Mouse (Mus musculus) forebrain, postnatal 0 days (tissue): ENCODE results near the gene Zfp964. TPM values are rescaled to one million over a fixed set of nuclear protein-coding genes. Genes with fewer than 3 reads are reported as not detected.
"Not testable (repeated sequence)": the region's sequence is repeated elsewhere in the genome, so short reads cannot be mapped to it uniquely, and the experiment has no call there.

Experiments used
- ATAC-seq: fragments of 200-750 bp; cut with Nextera tagmentation; 2 replicates; pipeline ENCODE4 v1.8.0; 2017; ENCODE audit warnings: mild to moderate bottlenecking, moderate library complexity
- DNase-seq: peaks from one replicate; pipeline ENCODE4 v3.0.0-alpha.2; 2015
- H3K27ac ChIP-seq: fragments of 300-500 bp; sonication (generic); 2 replicates; pipeline ENCODE4 v1.5.1; 2014; ENCODE audit warnings: low read depth, mild to moderate bottlenecking, antibody characterized with exemption, low read length, moderate library complexity, mixed read lengths
- H3K27me3 ChIP-seq: fragments of 300-500 bp; sonication (generic); 2 replicates; pipeline ENCODE4 v1.6.1; 2014; ENCODE audit warnings: mild to moderate bottlenecking, low read length, mixed read lengths; ENCODE audit not compliant: insufficient read depth
- H3K36me3 ChIP-seq: fragments of 300-500 bp; sonication (generic); 2 replicates; pipeline ENCODE4 v1.6.1; 2014; ENCODE audit warnings: mild to moderate bottlenecking, moderate library complexity; ENCODE audit not compliant: insufficient read depth
- H3K4me1 ChIP-seq: fragments of 300-500 bp; sonication (generic); 2 replicates; pipeline ENCODE4 v1.6.1; 2014; ENCODE audit warnings: antibody characterized with exemption; ENCODE audit not compliant: insufficient read depth
- H3K4me2 ChIP-seq: fragments of 300-500 bp; sonication (generic); 2 replicates; pipeline ENCODE4 v1.6.1; 2014; ENCODE audit warnings: low read depth, mild to moderate bottlenecking, moderate library complexity
- H3K4me3 ChIP-seq: fragments of 300-500 bp; sonication (generic); 2 replicates; pipeline ENCODE4 v1.5.1; 2014; ENCODE audit warnings: low read depth, low read length, mixed read lengths
- H3K9ac ChIP-seq: fragments of 300-500 bp; sonication (generic); 2 replicates; pipeline ENCODE4 v1.6.1; 2014; ENCODE audit warnings: mild to moderate bottlenecking
- H3K9me3 ChIP-seq: fragments of 300-500 bp; sonication (generic); 2 replicates; pipeline ENCODE4 v1.6.1; 2016; ENCODE audit warnings: low read length
- CTCF ChIP-seq: sonication (generic); IDR thresholded peaks from 2 replicates; pipeline ENCODE4 v1.5.1; 2016; ENCODE audit warnings: antibody characterized with exemption, control low read depth, low read depth
- WGBS: fragments of 180-500 bp; shearing (Covaris S2); extraction: QIAGEN DNeasy Blood & Tissue Kit; methylation state at CpG from one replicate; pipeline ENCODE4 v1.1.7; 2014; 5-methylcytosine and 5-hydroxymethylcytosine counted together
- polyA plus RNA-seq: library from polyadenylated mRNA; unstranded; fragments of >200 nt; fragmentation: Nextera tagmentation; extraction: Ambion mirVana; gene quantifications from 2 replicates; pipeline ENCODE4 v1.2.1, GENCODE M21; 2015
- total RNA-seq: library from RNA; depleted of rRNA; stranded (reverse); fragments of >200 nt; gene quantifications from 2 replicates; pipeline ENCODE4 v1.2.3, GENCODE M21; 2014; rRNA removed

The Zfp964 gene
- total and polyA plus RNA-seq, 2 experiments from 2014 or later, result 0.92 to 4.9 TPM

GRCm38 (mm10) chr8:69701810-69702209 lies 47.5 kb downstream of the Zfp964 start:
- H3K9me3 ChIP-seq, result no peaks in the 10 kb centered on the region
- TF ChIP-seq CTCF, result no peak
- 78% methylated on average over 6 of the region's 6 CpGs for WGBS
- no peak overlapping the region for H3K4me2 ChIP-seq
- no peak overlapping the region for H3K4me3 ChIP-seq
- DNase-seq, result no peak
- no peaks in the 10 kb centered on the region for H3K27me3 ChIP-seq
- ATAC-seq, result no peak
- H3K27ac ChIP-seq, result no peak overlapping the region
- H3K9ac ChIP-seq, result no peak overlapping the region
- no peaks in the 10 kb centered on the region for H3K4me1 ChIP-seq
- H3K36me3 ChIP-seq, result peaks cover 37% of the 10 kb centered on the region

GRCm38 (mm10) chr8:69710624-69711023 lies 56.3 kb downstream of the Zfp964 start, which contains the start of gene Zfp869:
Gene Zfp869 (minus strand): TSS chr8:69710724.
- over 99% methylated on average over 7 of the region's 10 CpGs for WGBS
- peaks cover 45% of the 10 kb centered on the region for H3K36me3 ChIP-seq
- not testable (repeated sequence) for ATAC-seq

GRCm38 (mm10) chr8:69713516-69713915 lies 59.2 kb downstream of the Zfp964 start:
- H3K9me3 ChIP-seq, result no peaks in the 10 kb centered on the region
- no peak for DNase-seq
- TF ChIP-seq CTCF, result no peak
- peaks cover 25% of the 10 kb centered on the region; the same call in 1 of the 2 replicates for H3K4me1 ChIP-seq
- peaks cover 17% of the 10 kb centered on the region for H3K36me3 ChIP-seq
- no peak overlapping the region for H3K4me2 ChIP-seq
- H3K27ac ChIP-seq, result no peak overlapping the region
- no peak overlapping the region for H3K9ac ChIP-seq
- H3K4me3 ChIP-seq, result no peak overlapping the region
- H3K27me3 ChIP-seq, result no peaks in the 10 kb centered on the region
- ATAC-seq, result no peak
- 93% methylated on average over 8 of the region's 8 CpGs for WGBS

More at GRCm38 (mm10) chr8:69710624-69711023, 56.3 kb downstream of the Zfp964 start, which contains the start of gene Zfp869:
- H3K4me2 ChIP-seq, H3K9me3 ChIP-seq, DNase-seq, H3K27ac ChIP-seq, H3K9ac ChIP-seq, H3K27me3 ChIP-seq, H3K4me3 ChIP-seq: not testable (repeated sequence)
- H3K4me1 ChIP-seq, result peaks cover 19% of the 10 kb centered on the region; the same call in 1 of the 2 replicates

GRCm38 (mm10) chr8:69715366-69715765 lies 61.1 kb downstream of the Zfp964 start:
- 0 out of 2 replicates have a peak overlapping the region, but pooled peaks have one; percentile 100 for H3K4me3 ChIP-seq
- DNase-seq (no peak), ATAC-seq (no peak)
- H3K4me2 ChIP-seq, result peak overlapping the region; percentile 50
- H3K9ac ChIP-seq, result peak overlapping the region; percentile 29
- H3K4me1 ChIP-seq, result peaks cover 25% of the 10 kb centered on the region; the same call in 1 of the 2 replicates
- no peaks in the 10 kb centered on the region for H3K27me3 ChIP-seq
- no peaks in the 10 kb centered on the region for H3K9me3 ChIP-seq
- TF ChIP-seq CTCF, result no peak
- 73% methylated on average over 6 of the region's 6 CpGs for WGBS
- no peaks in the 10 kb centered on the region for H3K36me3 ChIP-seq
- no peak overlapping the region for H3K27ac ChIP-seq

Other genes with a start within 250 kb of the Zfp964 start
- gene Gm9495, start 200.9 kb upstream of the Zfp964 start, total RNA-seq, result not detected in 2 replicates
- gene Gm9495, start 200.9 kb upstream of the Zfp964 start, polyA plus RNA-seq, result not detected in 2 replicates
- gene Gm7697, start 131.5 kb upstream of the Zfp964 start, total RNA-seq, result 0.05 and 0.08 TPM in 2 replicates
- gene Gm7697, start 131.5 kb upstream of the Zfp964 start, polyA plus RNA-seq, result not detected in 2 replicates
- 26.9 and 38.0 TPM in 2 replicates for gene Zfp868, start 28.9 kb upstream of the Zfp964 start, total RNA-seq
- gene Zfp868, start 28.9 kb upstream of the Zfp964 start, polyA plus RNA-seq, result 21.4 and 23.9 TPM in 2 replicates
- 24.5 and 34.1 TPM in 2 replicates for gene Zfp869, start 56.2 kb downstream of the Zfp964 start, total RNA-seq
- 18.8 and 19.2 TPM in 2 replicates for gene Zfp869, start 56.2 kb downstream of the Zfp964 start, polyA plus RNA-seq
- 5.0 TPM in 2 replicates for gene Zfp963, start 95.5 kb downstream of the Zfp964 start, total RNA-seq
- 3.7 and 4.5 TPM in 2 replicates for gene Zfp963, start 95.5 kb downstream of the Zfp964 start, polyA plus RNA-seq
- 0.23 and 3.5 TPM in 2 replicates for gene Gm20422, start 120.4 kb downstream of the Zfp964 start, total RNA-seq
- 0.33 and 1.2 TPM in 2 replicates for gene Gm20422, start 120.4 kb downstream of the Zfp964 start, polyA plus RNA-seq
- gene Atp13a1, start 136.7 kb downstream of the Zfp964 start, total RNA-seq, result 61.0 and 74.4 TPM in 2 replicates
- gene Atp13a1, start 136.7 kb downstream of the Zfp964 start, polyA plus RNA-seq, result 37.3 and 39.6 TPM in 2 replicates
- gene Zfp866, start 136.7 kb downstream of the Zfp964 start, total RNA-seq, result 47.5 and 59.2 TPM in 2 replicates
- 10.7 and 16.6 TPM in 2 replicates for gene Zfp866, start 136.7 kb downstream of the Zfp964 start, polyA plus RNA-seq
- 47.4 and 47.6 TPM in 2 replicates for gene Gmip, start 154.2 kb downstream of the Zfp964 start, total RNA-seq
- 33.2 and 35.0 TPM in 2 replicates for gene Gmip, start 154.2 kb downstream of the Zfp964 start, polyA plus RNA-seq
- 5.6 and 6.1 TPM in 2 replicates for gene Lpar2, start 167.9 kb downstream of the Zfp964 start, total RNA-seq
- 0.38 and 0.45 TPM in 2 replicates for gene Lpar2, start 167.9 kb downstream of the Zfp964 start, polyA plus RNA-seq
- 23.3 and 38.8 TPM in 2 replicates for gene Pbx4, start 178.0 kb downstream of the Zfp964 start, total RNA-seq
- gene Pbx4, start 178.0 kb downstream of the Zfp964 start, polyA plus RNA-seq, result 90.8 and 92.8 TPM in 2 replicates
- 13.5 and 13.8 TPM in 2 replicates for gene Cilp2, start 233.2 kb downstream of the Zfp964 start, total RNA-seq
- 9.5 and 10.1 TPM in 2 replicates for gene Cilp2, start 233.2 kb downstream of the Zfp964 start, polyA plus RNA-seq
- gene Tssk6, start 247.7 kb downstream of the Zfp964 start, total RNA-seq, result 0.95 TPM in 1 of 2 replicates, not detected in the other
- 2.9 and 4.1 TPM in 2 replicates for gene Tssk6, start 247.7 kb downstream of the Zfp964 start, polyA plus RNA-seq
- gene Ndufa13, start 248.1 kb downstream of the Zfp964 start, total RNA-seq, result 90.7 and 130 TPM in 2 replicates
- 209 and 263 TPM in 2 replicates for gene Ndufa13, start 248.1 kb downstream of the Zfp964 start, polyA plus RNA-seq
- 8.9 and 15.0 TPM in 2 replicates for gene Yjefn3, start 248.2 kb downstream of the Zfp964 start, total RNA-seq
- 15.3 and 16.5 TPM in 2 replicates for gene Yjefn3, start 248.2 kb downstream of the Zfp964 start, polyA plus RNA-seq